Mouse (Mus musculus) olfactory bulb, adult 2 months (tissue): Measurements from ENCODE around the gene Gcsh. TPM values are rescaled to one million over a fixed set of nuclear protein-coding genes. Genes with fewer than 3 reads are reported as not detected.

Experiments
- H3K27ac ChIP-seq: fragments of 200-500 bp; 2 replicates; pipeline ENCODE4 v1.5.1; 2012; ENCODE audit warnings: low read depth, low read length; ENCODE audit not compliant: insufficient read depth
- H3K4me1 ChIP-seq: fragments of 200-500 bp; 2 replicates; pipeline ENCODE4 v1.6.1; 2012; ENCODE audit warnings: low read length; ENCODE audit not compliant: control insufficient read depth, insufficient read depth
- H3K4me3 ChIP-seq: fragments of 200-500 bp; 2 replicates; pipeline ENCODE4 v1.5.1; 2012; ENCODE audit warnings: mild to moderate bottlenecking, low read depth, low read length, moderate library complexity; ENCODE audit not compliant: insufficient read depth
- CTCF ChIP-seq: fragments of 200-500 bp; IDR thresholded peaks from 2 replicates; pipeline ENCODE4 v1.5.1; 2012; ENCODE audit warnings: low read depth, mild to moderate bottlenecking, low read length, moderate library complexity; ENCODE audit not compliant: insufficient read depth
- POLR2A ChIP-seq: fragments of 200-500 bp; IDR thresholded peaks from 2 replicates; pipeline ENCODE4 v1.6.1; 2012; ENCODE audit warnings: mild to moderate bottlenecking, low read depth, low read length, moderate library complexity; ENCODE audit not compliant: insufficient read depth
- WGBS: fragments of 180-500 bp; shearing (Covaris S2); methylation state at CpG from one replicate; pipeline ENCODE4 v1.1.7; 2018; 5-methylcytosine and 5-hydroxymethylcytosine counted together
- polyA plus RNA-seq: library from polyadenylated mRNA; stranded (reverse); fragments of >200 nt; gene quantifications from 2 replicates; pipeline ENCODE4 v1.2.4, GENCODE M21; 2012; ENCODE audit warnings: low replicate concordance; ENCODE audit not compliant: missing spikeins, insufficient read depth, insufficient read length

Gene Gcsh
- not detected in 2 replicates for polyA plus RNA-seq

DNA sequence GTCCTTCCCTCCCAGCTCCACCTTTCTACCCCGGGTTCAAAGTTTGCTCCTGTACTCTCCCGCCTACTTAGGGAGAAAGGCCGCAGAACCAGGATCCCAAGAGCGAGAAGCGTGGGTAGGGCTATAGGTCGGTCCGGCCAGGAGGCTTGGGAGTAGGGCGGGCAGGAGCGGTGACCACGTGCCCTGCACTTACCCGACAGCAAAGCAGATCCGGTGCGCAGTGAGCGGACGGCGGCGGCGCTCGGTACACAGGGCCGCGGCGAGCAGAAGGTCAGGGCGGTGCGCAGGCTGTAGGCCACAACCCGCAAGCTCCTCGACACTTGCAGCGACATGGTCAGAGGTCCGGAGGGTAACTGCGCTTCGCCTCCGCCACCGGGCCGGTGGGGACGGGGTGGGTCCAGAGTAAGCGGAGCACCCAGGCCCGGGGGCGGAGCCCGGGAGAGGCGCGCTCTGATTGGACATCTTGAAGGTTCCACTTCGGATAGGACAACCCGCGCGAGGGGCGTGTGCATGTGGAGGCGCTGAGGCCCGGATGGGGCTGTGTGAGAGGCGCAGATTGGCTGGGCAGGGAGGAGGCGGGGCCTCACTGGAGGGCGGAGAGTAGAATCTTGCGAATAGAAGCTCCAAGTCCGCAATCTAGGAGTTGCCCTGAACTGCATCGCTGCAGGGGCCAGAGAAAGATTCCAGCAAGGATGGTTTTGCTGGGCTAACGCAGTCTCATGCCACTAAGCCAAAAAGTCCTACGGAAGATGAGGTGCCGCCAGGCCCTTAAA, at the start of gene Gcsh:
Gene Gcsh (minus strand): TSS at position 443 of the 773 bp plus-strand sequence.
- under 1% methylated on average over 56 of the region's 56 CpGs for WGBS
- Histone ChIP-seq H3K4me3 (peak within 1 kb of the TSS; percentile 94), H3K27ac (peak within 1 kb of the TSS; percentile 42; the same call in 1 of the 2 replicates), H3K4me1 (peaks cover 6% of the 10 kb centered on the region; the same call in 1 of the 2 replicates)
- TF ChIP-seq POLR2A = peak; percentile 44; the same call in 1 of the 2 replicates
- no peak for TF ChIP-seq CTCF

- WGBS = 39% methylated on average over 7 of the region's 7 CpGs
- H3K27ac ChIP-seq = no peak overlapping the region
These were observed 46.5 kb upstream of the Gcsh start for GRCm38 (mm10) chr8:117039843-117040242.

DNA sequence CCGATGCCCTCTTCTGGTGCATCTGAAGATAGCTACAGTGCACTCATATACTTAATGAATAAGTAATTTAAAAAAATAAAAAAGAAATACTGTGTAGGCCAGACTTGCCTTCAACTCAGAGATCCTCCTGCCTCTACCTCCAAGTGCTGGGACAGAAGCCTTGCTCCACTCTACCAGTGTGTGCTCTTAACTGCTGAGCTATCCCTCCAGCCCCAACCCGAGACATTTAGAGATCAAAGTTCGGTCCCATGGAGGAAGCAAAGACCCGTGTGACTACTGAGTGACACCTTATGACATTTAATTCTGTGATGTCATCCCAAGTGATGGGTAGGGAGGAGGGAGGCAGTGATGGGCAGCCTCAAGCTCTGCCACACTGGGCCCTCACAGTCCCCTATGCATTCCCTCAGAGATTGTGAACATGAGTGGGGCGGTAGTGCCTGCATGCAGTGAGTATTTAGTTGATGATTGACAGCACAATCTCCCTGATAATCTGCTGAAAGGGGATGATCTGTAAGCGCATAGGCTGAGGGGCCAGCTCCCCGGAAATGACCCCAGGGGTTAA, 44.1 kb upstream of the Gcsh start:
- TF ChIP-seq POLR2A = no peak
- TF ChIP-seq CTCF = no peak
- Histone ChIP-seq H3K27ac (no peak overlapping the region), H3K4me1 (no peaks in the 10 kb centered on the region), H3K4me3 (no peak overlapping the region)
- WGBS = 90% methylated on average over 7 of the region's 7 CpGs

More at GRCm38 (mm10) chr8:117039843-117040242, 46.5 kb upstream of the Gcsh start:
- no peak for TF ChIP-seq CTCF
- no peak for TF ChIP-seq POLR2A
- Histone ChIP-seq H3K4me3 (no peak overlapping the region), H3K4me1 (no peaks in the 10 kb centered on the region)

GRCm38 (mm10) chr8:117033393-117033792, 40.1 kb upstream of the Gcsh start:
- TF ChIP-seq POLR2A (no peak), CTCF (no peak)
- H3K4me3 ChIP-seq = no peak overlapping the region
- no peaks in the 10 kb centered on the region for H3K4me1 ChIP-seq
- 77% methylated on average over 3 of the region's 3 CpGs for WGBS
- no peak overlapping the region for H3K27ac ChIP-seq

- WGBS = 91% methylated on average over 8 of the region's 8 CpGs
- Histone ChIP-seq H3K27ac (no peak overlapping the region), H3K4me1 (no peaks in the 10 kb centered on the region), H3K4me3 (no peak overlapping the region)
- TF ChIP-seq CTCF (no peak), POLR2A (no peak)
These were observed 39.3 kb upstream of the Gcsh start for GRCm38 (mm10) chr8:117032609-117033008.

DNA sequence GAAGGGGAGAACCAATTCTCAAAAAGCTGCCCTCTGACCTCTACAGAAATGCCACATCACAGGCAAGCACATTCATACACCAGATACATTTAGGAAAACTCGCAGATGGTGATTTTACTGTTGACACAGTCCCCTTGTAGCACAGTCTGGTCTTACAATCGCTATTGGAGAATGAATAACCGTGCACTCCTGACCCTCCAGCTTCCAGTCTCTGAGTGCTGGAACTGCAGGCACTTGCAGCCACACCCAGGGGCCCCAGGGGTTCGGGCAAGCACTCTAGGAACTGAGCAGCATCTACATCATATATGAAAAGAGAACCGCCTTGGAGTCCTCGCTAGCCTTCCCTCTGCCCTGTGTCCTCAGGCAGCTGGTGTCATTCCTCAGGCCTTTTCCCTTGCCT, 38.1 kb upstream of the Gcsh start:
- Histone ChIP-seq H3K4me3 (no peak overlapping the region), H3K4me1 (no peaks in the 10 kb centered on the region), H3K27ac (no peak overlapping the region)
- WGBS = 78% methylated on average over 6 of the region's 6 CpGs
- TF ChIP-seq CTCF (no peak), POLR2A (no peak)

DNA sequence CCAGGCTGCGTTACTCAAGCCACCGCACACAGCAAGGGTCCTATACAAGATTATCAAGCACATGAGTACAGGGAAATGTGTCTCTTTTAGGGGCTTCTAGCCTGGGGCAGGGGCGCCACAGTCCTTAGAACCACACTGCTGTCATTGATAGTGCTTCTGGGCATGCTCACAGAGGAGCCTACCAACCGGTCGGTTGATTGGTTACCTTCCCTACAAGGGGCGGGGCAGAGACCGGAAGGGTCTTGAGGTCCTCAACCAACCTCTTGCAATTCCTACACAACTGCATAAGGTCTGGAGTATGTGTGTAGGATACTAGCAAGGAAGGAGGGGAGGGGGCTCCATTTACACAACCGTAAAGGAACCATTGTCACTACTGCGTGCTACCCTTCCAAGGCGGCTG, 35.3 kb upstream of the Gcsh start:
- Histone ChIP-seq H3K4me3 (no peak overlapping the region), H3K4me1 (no peaks in the 10 kb centered on the region), H3K27ac (no peak overlapping the region)
- 92% methylated on average over 10 of the region's 10 CpGs for WGBS
- no peak for TF ChIP-seq CTCF
- no peak for TF ChIP-seq POLR2A

- Histone ChIP-seq H3K27ac (no peak overlapping the region), H3K4me3 (no peak overlapping the region), H3K4me1 (peaks cover 2% of the 10 kb centered on the region; the same call in 1 of the 2 replicates)
- 91% methylated on average over 5 of the region's 5 CpGs for WGBS
- TF ChIP-seq CTCF = no peak
- no peak for TF ChIP-seq POLR2A
These were observed 34.3 kb upstream of the Gcsh start for GRCm38 (mm10) chr8:117027601-117028000.

DNA sequence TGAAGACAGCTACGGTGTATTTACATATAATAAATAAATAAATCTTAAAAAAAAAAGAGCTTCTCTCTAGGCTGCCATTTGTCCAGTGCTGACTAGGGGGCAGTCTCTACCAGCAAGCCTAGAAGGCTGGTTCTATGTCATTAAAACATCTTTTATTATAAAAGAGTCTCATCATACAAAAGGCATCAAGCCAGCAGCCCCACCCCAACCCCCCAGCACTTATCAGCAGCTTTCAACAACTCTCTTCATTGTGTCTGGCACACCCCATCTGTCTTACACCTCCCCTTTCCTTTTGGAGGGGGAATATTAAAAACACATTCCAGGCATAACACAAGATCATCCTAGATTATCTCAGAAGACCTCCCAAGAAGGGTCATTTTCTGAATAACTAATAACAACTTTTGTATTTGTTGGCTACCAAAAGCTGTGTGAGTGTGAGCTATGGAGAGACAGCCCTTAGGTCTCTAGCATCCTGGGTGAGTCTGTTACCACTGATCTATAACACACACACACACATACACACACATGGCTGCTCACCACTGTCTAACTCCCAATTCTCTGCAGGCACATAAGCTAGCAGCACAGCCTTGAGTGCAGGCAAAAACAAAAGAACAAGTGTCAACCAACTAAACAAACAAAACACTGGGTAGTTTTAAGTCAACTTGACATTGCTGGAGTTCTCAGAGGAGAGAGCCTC, 29.1 kb upstream of the Gcsh start:
- no peak overlapping the region for H3K27ac ChIP-seq
- no peak overlapping the region for H3K4me3 ChIP-seq
- H3K4me1 ChIP-seq = peaks cover 2% of the 10 kb centered on the region; the same call in 1 of the 2 replicates
- TF ChIP-seq CTCF = no peak
- no peak for TF ChIP-seq POLR2A
- WGBS = 68% methylated on average over 1 of the region's 1 CpGs
